Mouse (Mus musculus) left cerebral cortex, postnatal 14 days (tissue): ENCODE data around the gene Sod2. TPM values are rescaled to one million over a fixed set of nuclear protein-coding genes. Genes with fewer than 3 reads are reported as not detected.
"Not testable (repeated sequence)": the region's sequence is repeated elsewhere in the genome, so short reads cannot be mapped to it uniquely, and the experiment has no call there.

Source experiments
- DNase-seq, 2 experiments: peaks; one replicate each; pipeline ENCODE4 v3.0.0; 2021 to 2022; ENCODE audit warnings: low spot score in 2 of 2, mixed read lengths in 1 of 2
- intact Hi-C: fragments of 180-260 bp; cut with DNase I; formaldehyde crosslinking; loops from one replicate; pipeline ENCODE4 v1.15.1; 2025
- total RNA-seq, 2 experiments: library from RNA; stranded (reverse); gene quantifications; 2 replicates each; pipeline ENCODE4 v1.2.3; 2021

The Sod2 gene
- total RNA-seq, 2 experiments from 2014 or later, result 268 to 271 TPM

DNA sequence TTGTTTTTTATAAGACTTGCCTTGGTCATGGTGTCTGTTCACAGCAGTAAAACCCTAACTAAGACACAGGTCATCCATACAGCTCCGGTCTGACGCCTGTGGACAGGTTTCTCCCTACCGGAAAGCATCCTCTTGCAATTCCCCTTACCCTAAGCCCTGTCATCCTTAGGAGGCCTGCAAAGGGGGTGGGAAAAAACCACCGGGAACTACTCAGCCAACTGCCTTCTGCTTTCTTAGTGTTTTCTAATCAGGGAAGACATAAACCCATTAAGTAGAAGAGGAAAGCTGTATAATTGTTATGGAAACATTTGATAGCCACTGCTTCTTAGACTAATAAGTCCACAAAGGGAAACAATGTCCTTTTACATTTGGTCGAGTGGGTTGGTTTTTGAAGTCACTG, 338 bp downstream of the Sod2 start:
- intact Hi-C loops, result no loop called here
- no peak for DNase-seq

DNA sequence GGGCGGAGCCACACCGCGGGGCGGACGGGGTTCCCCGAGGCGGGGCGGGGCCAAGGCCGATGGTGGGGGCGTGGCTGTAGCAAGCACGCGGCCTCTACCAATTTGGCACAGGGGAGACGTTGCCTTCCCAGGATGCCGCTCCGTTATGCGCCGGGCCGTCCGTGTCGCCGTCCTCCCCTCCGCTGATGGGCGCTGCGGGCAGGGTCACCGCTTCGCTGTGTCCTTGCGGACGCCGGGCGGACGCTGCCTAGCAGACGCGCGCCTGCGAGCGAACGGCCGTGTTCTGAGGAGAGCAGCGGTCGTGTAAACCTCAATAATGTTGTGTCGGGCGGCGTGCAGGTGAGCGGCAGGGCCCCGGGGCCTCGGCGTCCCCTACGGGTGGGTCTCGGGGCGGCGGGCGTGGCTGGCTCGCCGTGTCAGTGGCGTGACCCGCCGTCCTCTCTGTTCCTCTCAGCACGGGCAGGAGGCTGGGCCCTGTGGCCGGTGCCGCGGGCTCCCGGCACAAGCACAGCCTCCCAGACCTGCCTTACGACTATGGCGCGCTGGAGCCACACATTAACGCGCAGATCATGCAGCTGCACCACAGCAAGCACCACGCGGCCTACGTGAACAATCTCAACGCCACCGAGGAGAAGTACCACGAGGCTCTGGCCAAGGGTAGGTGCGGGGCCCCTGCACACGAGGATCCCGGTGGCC, 1.2 kb downstream of the Sod2 start:
- peak; percentile 96 to 98 for DNase-seq
- intact Hi-C loops, result no loop called here

DNA sequence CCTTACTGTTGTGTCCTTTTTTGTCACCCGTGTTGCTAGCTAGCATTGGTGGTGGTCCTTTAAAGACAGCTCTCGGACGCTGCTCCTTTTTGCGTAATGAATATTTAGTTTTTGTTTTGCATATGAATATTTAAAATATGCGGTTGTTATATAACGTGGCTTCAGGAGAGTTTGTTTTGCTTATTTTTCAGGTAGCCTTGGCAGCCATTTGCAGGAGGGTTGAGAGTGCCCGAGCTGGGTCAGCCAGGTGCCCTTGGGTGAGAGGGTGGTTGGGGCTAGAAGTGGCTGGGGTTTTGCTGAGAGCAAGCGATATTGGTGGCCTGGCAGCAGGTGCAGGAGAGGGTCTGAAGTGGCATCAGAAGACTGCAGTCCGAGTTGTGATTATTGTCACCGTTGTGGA, 1.9 kb downstream of the Sod2 start:
- DNase-seq, result no peak
- intact Hi-C loops, result no loop called here

DNA sequence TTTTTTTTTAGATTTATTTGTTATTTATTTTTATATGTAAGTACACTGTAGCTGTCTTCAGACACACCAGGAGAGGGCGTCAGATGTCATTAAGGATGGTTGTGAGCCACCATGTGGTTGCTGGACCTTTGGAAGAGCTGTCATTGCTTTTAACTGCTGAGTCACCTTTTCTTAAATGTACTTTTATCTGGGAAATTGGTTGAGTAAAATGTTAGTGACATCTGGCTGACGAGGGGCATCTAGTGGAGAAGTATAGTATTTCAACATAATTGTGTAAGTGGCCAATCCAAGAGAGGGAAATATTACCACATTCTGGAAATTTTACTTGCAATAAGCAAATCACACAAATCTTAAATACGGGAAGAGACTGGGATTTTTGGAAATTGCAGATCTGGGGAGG, 3.2 kb downstream of the Sod2 start:
- peak; percentile 45 to 76 for DNase-seq
- intact Hi-C loops, result no loop called here

- intact Hi-C loops, result no loop called here
- DNase-seq, result no peak
Observed at GRCm38 (mm10) chr17:13013316-13013715, 6.7 kb downstream of the Sod2 start.

DNA sequence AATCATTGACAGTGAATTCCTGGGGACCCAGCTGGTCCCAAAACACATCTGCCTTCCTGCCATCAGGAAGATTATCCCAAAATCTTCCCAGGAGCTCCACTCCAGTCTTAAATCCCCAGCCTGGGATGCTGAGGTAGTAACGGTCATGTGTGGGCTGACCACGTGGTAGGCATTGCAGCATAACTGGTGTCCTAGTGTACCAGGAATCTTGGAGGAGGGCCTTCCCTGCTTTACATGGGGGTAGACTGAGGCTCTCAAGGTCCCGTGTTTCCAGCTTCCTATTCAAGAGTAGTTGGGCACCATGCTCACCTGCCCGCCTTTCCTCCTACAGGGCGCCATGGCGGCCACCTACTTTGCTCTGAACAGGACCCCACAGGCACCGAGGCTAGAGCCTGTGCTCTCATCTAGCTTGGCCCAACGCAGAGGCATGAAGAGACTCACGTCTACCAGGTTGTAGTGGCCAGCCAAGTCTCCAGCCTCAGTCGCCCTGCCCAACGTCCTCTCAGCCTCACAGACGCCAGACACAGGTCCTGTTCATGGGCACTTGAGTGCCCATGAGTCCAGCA, 30.1 kb downstream of the Sod2 start:
- intact Hi-C loops, DNase-seq: not testable (repeated sequence)

DNA sequence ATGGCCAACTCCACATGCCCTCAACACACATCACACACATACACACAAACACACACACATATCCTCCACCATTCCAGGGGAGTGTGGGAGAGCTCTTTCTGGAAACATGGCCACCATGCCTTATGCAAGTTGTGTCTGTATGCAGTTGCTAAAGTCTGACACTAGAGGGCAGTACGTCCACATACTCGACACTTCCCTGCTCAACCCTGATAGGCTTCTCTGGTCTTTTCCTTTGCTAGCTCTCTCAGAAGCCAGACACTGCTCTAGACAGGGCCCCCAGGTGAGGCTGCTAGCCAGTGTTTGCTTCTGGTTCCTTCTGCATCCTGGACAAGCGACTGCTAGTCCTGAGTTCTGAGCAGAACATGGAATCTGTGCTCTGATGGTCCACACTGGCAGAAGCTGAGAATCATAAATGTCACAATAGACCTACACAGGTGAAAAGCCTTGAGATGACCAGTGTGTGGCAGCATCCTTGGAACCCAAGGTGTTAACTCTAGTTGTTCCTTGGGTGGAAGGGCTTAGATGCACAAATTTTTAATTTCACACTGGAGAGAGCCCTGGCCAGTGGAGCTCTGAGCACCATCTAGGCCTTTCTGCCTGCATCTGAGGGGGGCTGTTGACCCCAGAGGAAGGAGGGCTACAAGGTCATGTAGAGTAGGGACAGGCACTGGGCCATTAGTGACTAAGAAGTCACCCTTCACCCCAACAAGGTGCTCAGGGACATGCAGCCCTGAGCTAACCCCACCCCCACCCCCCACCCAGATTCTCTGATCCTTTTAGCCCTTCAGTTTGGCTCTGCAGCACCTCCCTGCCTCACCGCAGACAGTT, 37.4 kb downstream of the Sod2 start:
- peak; percentile 73 to 78 for DNase-seq
- intact Hi-C loops, result not testable (repeated sequence)

GRCm38 (mm10) chr17:13052124-13052813, 45.6 kb downstream of the Sod2 start, which contains the start of gene Gpr31b:
Gpr31b (minus strand) TSS chr17:13052296.
- intact Hi-C loops, DNase-seq: not testable (repeated sequence)

DNA sequence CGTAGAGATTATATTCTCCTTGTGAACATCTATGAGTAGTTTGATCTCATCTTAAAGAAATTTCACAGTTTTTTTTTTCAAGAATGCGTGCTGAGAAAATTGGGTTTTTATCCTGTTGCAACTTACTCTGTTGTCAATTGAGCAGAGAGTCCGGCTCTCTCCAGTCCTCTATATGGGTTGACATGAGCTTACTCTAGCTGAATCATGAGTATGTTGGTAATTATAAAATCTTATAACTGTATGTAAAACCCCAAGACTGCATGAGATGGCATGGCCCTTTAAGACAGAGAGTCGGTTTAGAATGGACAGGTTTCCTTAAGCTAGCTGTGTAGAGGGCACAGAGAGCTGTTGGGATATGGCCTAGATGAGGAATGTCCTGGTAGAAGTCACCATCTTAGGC, 54.2 kb downstream of the Sod2 start, which contains the start of gene Tcp10b:
Gene Tcp10b, plus strand, starts transcription at position 301 of the 400 bp plus-strand sequence.
- intact Hi-C loops, DNase-seq: not testable (repeated sequence)

DNA sequence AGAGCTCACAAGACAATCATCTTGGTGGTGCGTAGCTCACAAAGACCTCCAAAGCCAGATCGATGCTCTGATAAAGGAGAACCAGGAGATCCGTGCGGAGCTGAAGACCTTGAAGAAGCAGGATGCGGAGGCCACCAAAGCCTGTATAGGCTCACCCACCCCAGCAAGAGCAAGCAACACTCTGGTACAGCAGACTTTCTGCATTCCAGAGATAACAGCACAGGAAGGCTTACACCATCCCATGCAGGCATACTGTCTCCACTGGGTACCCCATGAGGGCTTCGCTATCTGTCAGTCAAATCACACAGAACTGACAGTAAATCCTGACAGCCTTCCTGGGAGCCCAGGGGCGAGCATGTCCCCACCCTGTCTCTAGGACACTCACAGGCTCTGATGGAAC, 56.2 kb downstream of the Sod2 start:
- intact Hi-C loops, DNase-seq: not testable (repeated sequence)

GRCm38 (mm10) chr17:13067864-13068385, 61.3 kb downstream of the Sod2 start:
- intact Hi-C loops, DNase-seq: not testable (repeated sequence)

GRCm38 (mm10) chr17:13069227-13069626, 62.6 kb downstream of the Sod2 start:
- intact Hi-C loops, DNase-seq: not testable (repeated sequence)

Other genes starting within 250 kb of the Sod2 start
- gene Igf2r, start 237.2 kb upstream of the Sod2 start, total RNA-seq, result 10 to 100 TPM; 25.8 to 25.9 TPM
- gene Mas1, start 138.7 kb upstream of the Sod2 start, total RNA-seq, result 10 to 100 TPM; 25.5 to 26.0 TPM
- under 1 TPM; 0.29 to 0.44 TPM for gene Mrgprh, start 130.8 kb upstream of the Sod2 start, total RNA-seq
- gene Pnldc1, start 96.6 kb upstream of the Sod2 start, total RNA-seq, result 1 to 10 TPM; 1.8 to 5.8 TPM
- gene Tcp1, start 91.1 kb upstream of the Sod2 start, total RNA-seq, result 100 to 1,000 TPM; 204 to 211 TPM
- gene Mrpl18, start 90.5 kb upstream of the Sod2 start, total RNA-seq, result 10 to 100 TPM; 55.1 to 58.4 TPM
- 1 to 10 TPM; 2.1 to 2.9 TPM for gene Acat3, start 66.2 kb upstream of the Sod2 start, total RNA-seq
- 10 to 100 TPM; 79.6 to 80.6 TPM for gene Acat2, start 46.1 kb upstream of the Sod2 start, total RNA-seq
- gene Wtap, start 12.7 kb upstream of the Sod2 start, total RNA-seq, result 10 to 100 TPM; 52.5 to 55.5 TPM
- gene Gpr31b, start 45.5 kb downstream of the Sod2 start, total RNA-seq, result under 1 TPM in 1 of 2 experiments, not detected in 1; 0.55 TPM
- under 1 TPM in 1 of 2 experiments, not detected in 1; 0.23 TPM for gene Tcp10b, start 54.3 kb downstream of the Sod2 start, total RNA-seq
- not detected for gene Unc93a, start 125.0 kb downstream of the Sod2 start, total RNA-seq
- not detected for gene Smok2a, start 214.3 kb downstream of the Sod2 start, total RNA-seq
- gene Smok2b, start 223.4 kb downstream of the Sod2 start, total RNA-seq, result not detected